ENCODE assay signal across 20 mouse cellular contexts in genomic region chr2:91408031-91408430, GRCm38 (mm10). TPM values are rescaled to one million over a fixed set of nuclear protein-coding genes. Genes with fewer than 3 reads are reported as not detected.
A peak's percentile ranks its signal among the peaks of the same experiment; 100 is the strongest.
DNase-seq lines count a peak whose midpoint lies in the region; ATAC-seq and TF ChIP-seq lines count a peak whose summit lies in the region.
"Had no signal": no experiment of that assay in that cellular context is flagged by ENCODE, and none has a peak within 500 bp of the region (broad histone marks: within the 10 kb centered on the region; RNA-seq: fewer than 3 reads in every experiment).

No protein-coding gene starts in this region.

- peak; percentile 67 for DNase-seq in embryonic facial prominence, embryonic 14.5 days (ENCODE audit: low spot score)
- DNase-seq in embryonic facial prominence, embryonic 10.5 days (ENCODE audit: low spot score): no peak
- DNase-seq in gastrocnemius, adult 2 months: no peak
- no peak for DNase-seq in gastrocnemius, adult 8-10 months (ENCODE audit: low spot score in 2 of 2)
- peak; percentile 60 for DNase-seq in skeletal muscle tissue, adult 2 months (ENCODE audit: low read depth, low spot score)
- no peak for DNase-seq in lung, postnatal 0 days (ENCODE audit: low spot score)
- DNase-seq: adrenal gland, adult 8-10 months; adrenal gland, postnatal 14 days; adrenal gland, postnatal 36 days; B cell, adult 2 months; cerebellum, adult 11-12 months; cerebellum, adult 2 months; cerebellum, adult 9-10 months; cerebellum, postnatal 10 days; cerebellum, postnatal 25 days; forebrain, postnatal 0 days had no signal

- H3K9ac ChIP-seq in embryonic facial prominence, embryonic 14.5 days (ENCODE audit: low read depth, low read length): no peak overlapping the region
- H3K9ac ChIP-seq in lung, postnatal 0 days (replicated peaks; ENCODE audit: low read depth): no peak overlapping the region
- H3K9ac ChIP-seq: embryonic facial prominence, embryonic 13.5 days; forebrain, embryonic 13.5 days; forebrain, embryonic 15.5 days; forebrain, postnatal 0 days had no signal

- H3K4me3 ChIP-seq in embryonic facial prominence, embryonic 14.5 days (ENCODE audit: low read depth, low read length): no peak overlapping the region
- no peak overlapping the region for H3K4me3 ChIP-seq in embryonic facial prominence, embryonic 10.5 days
- no peak overlapping the region for H3K4me3 ChIP-seq in gastrocnemius, adult 2 months
- H3K4me3 ChIP-seq in C2C12 (ENCODE audit: insufficient read depth, poor library complexity, severe bottlenecking): no peak overlapping the region
- no peak overlapping the region for H3K4me3 ChIP-seq in lung, postnatal 0 days (ENCODE audit: low read depth, low read length)
- H3K4me3 ChIP-seq: embryonic facial prominence, embryonic 13.5 days; forebrain, embryonic 13.5 days; forebrain, embryonic 15.5 days had no signal

- no peaks in the 10 kb centered on the region for H3K79me3 ChIP-seq in C2C12 (ENCODE audit: low read depth)

- peaks cover 17% of the 10 kb centered on the region for H3K4me1 ChIP-seq in embryonic facial prominence, embryonic 14.5 days (ENCODE audit: control insufficient read depth, insufficient read depth, low read length)
- peaks cover 18% of the 10 kb centered on the region for H3K4me1 ChIP-seq in embryonic facial prominence, embryonic 10.5 days
- H3K4me1 ChIP-seq in lung, postnatal 0 days (ENCODE audit: insufficient read depth, low read depth, low read length): peaks cover 4% of the 10 kb centered on the region
- H3K4me1 ChIP-seq: forebrain, embryonic 15.5 days had no signal

- WGBS in embryonic facial prominence, embryonic 14.5 days: 62% methylated on average over 2 of the region's 2 CpGs
- WGBS in embryonic facial prominence, embryonic 10.5 days: 84% methylated on average over 2 of the region's 2 CpGs
- 70% methylated on average over 2 of the region's 2 CpGs for WGBS in lung, postnatal 0 days

- no peaks in the 10 kb centered on the region for H3K9me3 ChIP-seq in embryonic facial prominence, embryonic 14.5 days (ENCODE audit: control insufficient read depth, low read length)
- H3K9me3 ChIP-seq in embryonic facial prominence, embryonic 10.5 days: no peaks in the 10 kb centered on the region
- H3K9me3 ChIP-seq in lung, postnatal 0 days (ENCODE audit: low read length): no peaks in the 10 kb centered on the region
- H3K9me3 ChIP-seq: embryonic facial prominence, embryonic 13.5 days; forebrain, embryonic 13.5 days; forebrain, embryonic 15.5 days had no signal

- no peaks in the 10 kb centered on the region for H3K27me3 ChIP-seq in embryonic facial prominence, embryonic 14.5 days (replicated peaks; ENCODE audit: control insufficient read depth, insufficient read depth, low read length)
- H3K27me3 ChIP-seq in embryonic facial prominence, embryonic 10.5 days (replicated peaks; ENCODE audit: low read depth, poor library complexity, severe bottlenecking): no peaks in the 10 kb centered on the region; the same call in 1 of the 2 replicates
- H3K27me3 ChIP-seq in C2C12 (ENCODE audit: control insufficient read depth, insufficient read depth, insufficient read length): no peaks in the 10 kb centered on the region
- H3K27me3 ChIP-seq in lung, postnatal 0 days (replicated peaks; ENCODE audit: insufficient read depth, low read length): no peaks in the 10 kb centered on the region
- H3K27me3 ChIP-seq: embryonic facial prominence, embryonic 13.5 days; forebrain, embryonic 15.5 days had no signal

- no peak for TF ChIP-seq EP300 in lung, postnatal 0 days (IDR thresholded peaks at IDR 0.05)

- H3K36me3 ChIP-seq in embryonic facial prominence, embryonic 14.5 days (ENCODE audit: control insufficient read depth, insufficient read depth, low read length): no peaks in the 10 kb centered on the region
- H3K36me3 ChIP-seq in embryonic facial prominence, embryonic 10.5 days (replicated peaks): no peaks in the 10 kb centered on the region
- no peaks in the 10 kb centered on the region for H3K36me3 ChIP-seq in C2C12 (ENCODE audit: control insufficient read depth, insufficient read depth)
- no peaks in the 10 kb centered on the region for H3K36me3 ChIP-seq in lung, postnatal 0 days (ENCODE audit: insufficient read depth, low read length)
- H3K36me3 ChIP-seq: embryonic facial prominence, embryonic 13.5 days; forebrain, embryonic 15.5 days had no signal

- no peak for TF ChIP-seq CTCF in gastrocnemius, adult 2 months (IDR thresholded peaks at IDR 0.05)
- TF ChIP-seq CTCF in C2C12 (IDR thresholded peaks at IDR 0.05; ENCODE audit: control insufficient read depth, insufficient read depth, insufficient read length): no peak
- no peak for TF ChIP-seq CTCF in lung, postnatal 0 days (IDR thresholded peaks at IDR 0.05)

- H3ac ChIP-seq in C2C12 (ENCODE audit: control insufficient read depth, insufficient read length, low read depth): no peak overlapping the region

- ATAC-seq in embryonic facial prominence, embryonic 14.5 days (ENCODE audit: low read depth): no peak
- ATAC-seq in lung, postnatal 0 days: no peak
- ATAC-seq: forebrain, embryonic 13.5 days; forebrain, embryonic 15.5 days; forebrain, postnatal 0 days had no signal

- H3K79me2 ChIP-seq in C2C12 (ENCODE audit: control insufficient read depth, insufficient read depth): no peaks in the 10 kb centered on the region

- H3K4me2 ChIP-seq in embryonic facial prominence, embryonic 14.5 days (ENCODE audit: low read depth, low read length): no peak overlapping the region
- H3K4me2 ChIP-seq in lung, postnatal 0 days (replicated peaks; ENCODE audit: low read depth, low read length): no peak overlapping the region
- H3K4me2 ChIP-seq: embryonic facial prominence, embryonic 13.5 days; forebrain, embryonic 13.5 days; forebrain, embryonic 15.5 days had no signal

- intact Hi-C loops in gastrocnemius, adult 2 months (cut with DNase I): no loop called here

- H3K27ac ChIP-seq in embryonic facial prominence, embryonic 14.5 days (replicated peaks; ENCODE audit: low read depth, low read length): no peak overlapping the region
- no peak overlapping the region for H3K27ac ChIP-seq in embryonic facial prominence, embryonic 10.5 days (replicated peaks)
- H3K27ac ChIP-seq in gastrocnemius, adult 2 months: peak overlapping the region; percentile 85
- no peak overlapping the region for H3K27ac ChIP-seq in lung, postnatal 0 days (ENCODE audit: low read length)
- H3K27ac ChIP-seq: embryonic facial prominence, embryonic 13.5 days; forebrain, embryonic 13.5 days; forebrain, embryonic 15.5 days had no signal

TF ChIP-seq in C2C12, 6 proteins besides CTCF, POLR2A, EP300 and RAD21:
- no peak for TF ChIP-seq MAX (IDR thresholded peaks at IDR 0.05)
- TF ChIP-seq MYOD1 (IDR thresholded peaks at IDR 0.05; ENCODE audit: control insufficient read depth, insufficient read length, low read depth): peak; percentile 90
- TF ChIP-seq FOSL1 (IDR thresholded peaks at IDR 0.05; ENCODE audit: insufficient read depth, low read length, poor library complexity, severe bottlenecking): no peak
- TF ChIP-seq CEBPB (IDR thresholded peaks at IDR 0.05; ENCODE audit: low read depth): no peak

RNA-seq across cellular contexts. Expression of gene 1110051M20Rik, which starts 36.5 kb away (rescaled TPM):
- polyA plus RNA-seq in embryonic facial prominence, embryonic 14.5 days (2014; fragmentation: Nextera tagmentation; extraction: Ambion mirVana): 56.0 and 59.2 TPM in 2 replicates
- polyA plus RNA-seq in embryonic facial prominence, embryonic 10.5 days (2016; fragmentation: Nextera tagmentation; extraction: Ambion mirVana): 75.3 and 76.9 TPM in 2 replicates
- total RNA-seq in gastrocnemius, adult 2 months (2021): 10 to 100 TPM; 13.4 to 20.0 TPM
- total RNA-seq in gastrocnemius, adult 8-10 months (2022): 10 to 100 TPM; 15.2 to 21.6 (median 18.8) TPM
- polyA plus RNA-seq in C2C12 (2012; fragmentation: generic; extraction: Trizol): 27.5 TPM
- 27.0 and 38.9 TPM in 2 replicates for polyA plus RNA-seq in lung, postnatal 0 days (2015; fragmentation: Nextera tagmentation; extraction: Ambion mirVana)

RNA-seq across cellular contexts. Expression of gene Lrp4, which starts 49.3 kb away (rescaled TPM):
- 7.3 and 7.6 TPM in 2 replicates for polyA plus RNA-seq in embryonic facial prominence, embryonic 14.5 days (2014; fragmentation: Nextera tagmentation; extraction: Ambion mirVana)
- polyA plus RNA-seq in embryonic facial prominence, embryonic 10.5 days (2016; fragmentation: Nextera tagmentation; extraction: Ambion mirVana): 8.3 and 8.4 TPM in 2 replicates
- total RNA-seq in gastrocnemius, adult 2 months (2021): 10 to 100 TPM in 1 of 2 experiments, 1 to 10 TPM in 1; 7.8 to 10.2 TPM
- total RNA-seq in gastrocnemius, adult 8-10 months (2022): 1 to 10 TPM; 6.9 to 9.4 (median 9.2) TPM
- polyA plus RNA-seq in C2C12 (2012; fragmentation: generic; extraction: Trizol): 5.6 TPM
- 18.9 TPM in 2 replicates for polyA plus RNA-seq in lung, postnatal 0 days (2015; fragmentation: Nextera tagmentation; extraction: Ambion mirVana)

Comparison
In these comparisons a context has a peak if more than half of its experiments do, and no peak if none do; other contexts are left out.
1. DNase-seq: peak in embryonic facial prominence, embryonic 14.5 days (single experiment) and skeletal muscle tissue, adult 2 months (single experiment); none in embryonic facial prominence, embryonic 10.5 days (single experiment), gastrocnemius, adult 2 months (single experiment), gastrocnemius, adult 8-10 months (0 of 2) and lung, postnatal 0 days (single experiment).